Mouse (Mus musculus) neural tube, embryonic 15.5 days (tissue): ENCODE results near the gene H2-DMa. TPM values are rescaled to one million over a fixed set of nuclear protein-coding genes. Genes with fewer than 3 reads are reported as not detected.

ENCODE experiments used
- ATAC-seq: fragments of 200-750 bp; cut with Nextera tagmentation; 2 replicates; pipeline ENCODE4 v1.8.0; 2017; ENCODE audit warnings: mild to moderate bottlenecking, moderate TSS enrichment, moderate library complexity; ENCODE audit not compliant: low FRiP score
- H3K27ac ChIP-seq: fragments of 300-500 bp; sonication (generic); replicated peaks from 2 replicates; pipeline ENCODE4 v1.5.1; 2015; ENCODE audit warnings: mild to moderate bottlenecking, inconsistent platforms
- H3K27me3 ChIP-seq: fragments of 300-500 bp; sonication (generic); replicated peaks from 2 replicates; pipeline ENCODE4 v1.6.1; 2015; ENCODE audit warnings: inconsistent platforms
- H3K36me3 ChIP-seq: fragments of 300-500 bp; sonication (generic); 2 replicates; pipeline ENCODE4 v1.6.1; 2015; ENCODE audit warnings: inconsistent platforms
- H3K4me1 ChIP-seq: fragments of 300-500 bp; sonication (generic); 2 replicates; pipeline ENCODE4 v1.6.1; 2015; ENCODE audit warnings: inconsistent platforms
- H3K4me2 ChIP-seq: fragments of 300-500 bp; sonication (generic); 2 replicates; pipeline ENCODE4 v1.6.1; 2015; ENCODE audit warnings: inconsistent platforms, mild to moderate bottlenecking, moderate library complexity
- H3K4me3 ChIP-seq: fragments of 300-500 bp; sonication (generic); replicated peaks from 2 replicates; pipeline ENCODE4 v1.5.1; 2015; ENCODE audit warnings: mild to moderate bottlenecking, inconsistent platforms
- H3K9ac ChIP-seq: fragments of 300-500 bp; sonication (generic); replicated peaks from 2 replicates; pipeline ENCODE4 v1.6.1; 2015; ENCODE audit warnings: mild to moderate bottlenecking, inconsistent platforms
- H3K9me3 ChIP-seq: fragments of 300-500 bp; sonication (generic); replicated peaks from 2 replicates; pipeline ENCODE4 v1.6.1; 2016; ENCODE audit warnings: inconsistent platforms
- WGBS: fragments of 180-500 bp; shearing (Covaris S2); methylation state at CpG from one replicate; pipeline ENCODE4 v1.1.7; 2015; ENCODE audit warnings: mixed read lengths; 5-methylcytosine and 5-hydroxymethylcytosine counted together
- polyA plus RNA-seq: library from polyadenylated mRNA; unstranded; fragments of >200 nt; fragmentation: Nextera tagmentation; extraction: Ambion mirVana; gene quantifications from 2 replicates; pipeline ENCODE4 v1.2.1, GENCODE M21; 2015

Gene H2-DMa
- polyA plus RNA-seq, 1 experiment from 2014 or later: 19.8 TPM

GRCm38 (mm10) chr17:34092197-34092875 is 27.0 kb upstream of the H2-DMa start, which contains the start of gene H2-Oa:
Gene H2-Oa (plus strand): TSS chr17:34092340.
- Histone ChIP-seq H3K27ac (no peak within 1 kb of the TSS), H3K4me1 (no peaks in the 10 kb centered on the region), H3K4me3 (no peak within 1 kb of the TSS), H3K36me3 (no peaks in the 10 kb centered on the region), H3K4me2 (no peak within 1 kb of the TSS), H3K27me3 (no peaks in the 10 kb centered on the region), H3K9ac (no peak within 1 kb of the TSS), H3K9me3 (no peaks in the 10 kb centered on the region)
- 43% methylated on average over 11 of the region's 11 CpGs for WGBS
- ATAC-seq: no peak

DNA sequence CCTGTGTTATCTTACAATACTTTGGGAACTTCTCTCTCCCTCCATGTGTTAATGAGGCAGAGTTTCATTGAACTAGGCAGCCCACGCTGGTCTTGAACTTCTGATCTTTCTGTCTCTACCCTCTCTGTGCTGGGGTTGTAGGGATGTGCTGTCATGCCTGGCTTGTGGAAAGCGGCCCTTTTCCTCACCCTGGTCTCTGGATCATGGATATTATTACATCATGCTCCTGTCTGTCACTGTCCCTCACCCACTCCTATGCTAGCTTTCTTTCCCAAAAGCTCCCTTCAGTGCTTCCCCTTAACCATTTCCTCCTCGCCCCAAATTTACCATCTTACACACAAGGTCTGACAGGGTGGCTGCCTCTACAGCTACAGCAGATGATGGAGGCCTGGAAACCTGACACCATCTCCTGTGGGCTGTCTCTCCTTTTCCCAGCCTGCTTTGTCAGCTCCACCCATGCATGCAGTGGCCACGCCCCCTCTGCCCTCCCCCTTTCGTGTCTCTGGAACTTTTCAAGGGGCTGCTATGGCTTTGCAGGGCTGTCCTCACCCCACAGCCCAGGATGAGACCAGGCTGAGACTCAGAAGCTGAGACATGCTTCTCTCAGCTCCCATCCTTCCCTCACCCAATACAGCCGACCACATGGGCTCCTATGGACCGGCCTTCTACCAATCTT is 26.0 kb upstream of the H2-DMa start:
- WGBS: 35% methylated on average over 7 of the region's 7 CpGs

GRCm38 (mm10) chr17:34094283-34095035 is 24.9 kb upstream of the H2-DMa start:
- Histone ChIP-seq H3K27me3 (no peaks in the 10 kb centered on the region), H3K4me1 (no peaks in the 10 kb centered on the region), H3K4me3 (no peak overlapping the region), H3K9ac (no peak overlapping the region), H3K36me3 (no peaks in the 10 kb centered on the region), H3K27ac (no peak overlapping the region), H3K9me3 (no peaks in the 10 kb centered on the region), H3K4me2 (no peak overlapping the region)
- WGBS: 85% methylated on average over 27 of the region's 27 CpGs
- no peak for ATAC-seq

More for the DNA sequence above, 26.0 kb upstream of the H2-DMa start:
- ATAC-seq: no peak
- Histone ChIP-seq H3K4me1 (no peaks in the 10 kb centered on the region), H3K9me3 (no peaks in the 10 kb centered on the region), H3K27me3 (no peaks in the 10 kb centered on the region), H3K4me3 (no peak overlapping the region), H3K36me3 (no peaks in the 10 kb centered on the region), H3K9ac (no peak overlapping the region), H3K27ac (no peak overlapping the region), H3K4me2 (no peak overlapping the region)

- no peaks in the 10 kb centered on the region for H3K36me3 ChIP-seq
- no peak overlapping the region for H3K4me3 ChIP-seq
- no peak for ATAC-seq
- H3K27ac ChIP-seq: no peak overlapping the region
- H3K27me3 ChIP-seq: no peaks in the 10 kb centered on the region
- H3K9me3 ChIP-seq: no peaks in the 10 kb centered on the region
- peaks cover under 1% of the 10 kb centered on the region for H3K4me1 ChIP-seq
- no peak overlapping the region for H3K4me2 ChIP-seq
- WGBS: 78% methylated on average over 3 of the region's 3 CpGs
- no peak overlapping the region for H3K9ac ChIP-seq
Observed at GRCm38 (mm10) chr17:34096497-34097010, 22.8 kb upstream of the H2-DMa start.

- Histone ChIP-seq H3K27ac (no peak overlapping the region), H3K4me2 (no peak overlapping the region), H3K27me3 (no peaks in the 10 kb centered on the region), H3K9ac (no peak overlapping the region), H3K4me3 (no peak overlapping the region), H3K9me3 (no peaks in the 10 kb centered on the region), H3K36me3 (no peaks in the 10 kb centered on the region), H3K4me1 (peaks cover 3% of the 10 kb centered on the region)
- WGBS: 68% methylated on average over 5 of the region's 5 CpGs
- no peak for ATAC-seq
Observed at GRCm38 (mm10) chr17:34097272-34097671, 22.1 kb upstream of the H2-DMa start.

- Histone ChIP-seq H3K27me3 (no peaks in the 10 kb centered on the region), H3K27ac (no peak overlapping the region), H3K9ac (no peak overlapping the region), H3K4me3 (no peak overlapping the region), H3K4me2 (no peak overlapping the region), H3K9me3 (no peaks in the 10 kb centered on the region), H3K4me1 (peaks cover 3% of the 10 kb centered on the region), H3K36me3 (no peaks in the 10 kb centered on the region)
- 63% methylated on average over 10 of the region's 10 CpGs for WGBS
- ATAC-seq: no peak
Observed at GRCm38 (mm10) chr17:34098709-34099479, 20.4 kb upstream of the H2-DMa start.

- no peaks in the 10 kb centered on the region for H3K36me3 ChIP-seq
- no peaks in the 10 kb centered on the region for H3K27me3 ChIP-seq
- WGBS: 44% methylated on average over 5 of the region's 5 CpGs
- no peak for ATAC-seq
- H3K27ac ChIP-seq: no peak overlapping the region
- H3K9me3 ChIP-seq: no peaks in the 10 kb centered on the region
- no peak overlapping the region for H3K4me2 ChIP-seq
- peaks cover 3% of the 10 kb centered on the region for H3K4me1 ChIP-seq
- H3K9ac ChIP-seq: no peak overlapping the region
- H3K4me3 ChIP-seq: no peak overlapping the region
Observed at GRCm38 (mm10) chr17:34099531-34099930, 19.8 kb upstream of the H2-DMa start.

DNA sequence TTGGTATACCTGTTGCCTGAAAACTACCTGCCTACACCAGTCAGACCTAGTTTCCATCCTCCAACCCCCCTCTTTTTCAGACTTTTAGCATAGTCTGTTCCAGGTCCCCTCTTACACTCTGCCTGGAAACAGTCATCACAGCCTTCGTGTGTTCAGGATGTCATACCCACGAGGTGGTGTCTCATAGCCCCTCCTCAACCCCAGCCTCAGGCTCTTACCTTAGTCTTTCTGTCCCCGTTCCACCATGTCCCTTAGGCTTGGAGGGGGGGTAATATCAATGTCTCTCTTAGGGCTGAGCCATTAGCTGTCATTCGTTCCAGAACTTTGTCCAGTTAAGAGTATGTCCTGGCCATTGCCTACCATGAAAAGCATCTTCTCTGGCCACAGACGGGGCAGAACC is 18.2 kb upstream of the H2-DMa start:
- Histone ChIP-seq H3K27me3 (no peaks in the 10 kb centered on the region), H3K4me2 (no peak overlapping the region), H3K9ac (no peak overlapping the region), H3K4me1 (peaks cover 3% of the 10 kb centered on the region), H3K27ac (no peak overlapping the region), H3K4me3 (no peak overlapping the region), H3K9me3 (no peaks in the 10 kb centered on the region), H3K36me3 (no peaks in the 10 kb centered on the region)
- whole genome bisulfite sequencing: 31% methylated on average over 5 of the region's 5 CpGs
- ATAC-seq: peak; percentile 14; the same call in 1 of the 2 replicates

DNA sequence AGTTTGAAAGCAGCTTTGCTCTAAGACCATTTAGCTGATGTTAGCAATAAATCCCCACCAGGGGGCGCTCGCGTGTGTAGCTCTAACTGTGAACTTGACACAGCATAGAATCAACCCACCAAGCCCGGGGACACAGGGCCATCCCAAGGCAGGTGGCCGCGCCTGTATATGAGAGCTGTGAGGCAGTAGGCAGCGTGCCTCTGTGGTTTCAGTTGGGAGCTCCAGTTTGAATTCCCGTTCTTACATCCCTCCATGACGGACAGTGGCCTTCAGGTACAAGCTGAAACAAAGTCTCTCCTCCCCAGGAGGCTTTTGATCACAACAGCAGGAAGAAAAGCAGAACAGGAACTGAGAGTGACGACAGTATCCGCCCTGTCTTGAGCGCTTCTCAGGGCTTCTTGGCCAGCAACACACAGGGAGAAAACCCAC is 17.7 kb upstream of the H2-DMa start:
- 5% methylated on average over 12 of the region's 12 CpGs for WGBS
- peak overlapping the region; percentile 44 for H3K4me2 ChIP-seq
- no peaks in the 10 kb centered on the region for H3K36me3 ChIP-seq
- ATAC-seq: peak; percentile 72; the same call in 1 of the 2 replicates
- H3K27ac ChIP-seq: no peak overlapping the region
- no peak overlapping the region for H3K9ac ChIP-seq
- H3K9me3 ChIP-seq: no peaks in the 10 kb centered on the region
- H3K4me1 ChIP-seq: peaks cover 3% of the 10 kb centered on the region
- H3K4me3 ChIP-seq: 0 out of 2 replicates have a peak overlapping the region, but pooled peaks have one; percentile 15
- H3K27me3 ChIP-seq: no peaks in the 10 kb centered on the region

DNA sequence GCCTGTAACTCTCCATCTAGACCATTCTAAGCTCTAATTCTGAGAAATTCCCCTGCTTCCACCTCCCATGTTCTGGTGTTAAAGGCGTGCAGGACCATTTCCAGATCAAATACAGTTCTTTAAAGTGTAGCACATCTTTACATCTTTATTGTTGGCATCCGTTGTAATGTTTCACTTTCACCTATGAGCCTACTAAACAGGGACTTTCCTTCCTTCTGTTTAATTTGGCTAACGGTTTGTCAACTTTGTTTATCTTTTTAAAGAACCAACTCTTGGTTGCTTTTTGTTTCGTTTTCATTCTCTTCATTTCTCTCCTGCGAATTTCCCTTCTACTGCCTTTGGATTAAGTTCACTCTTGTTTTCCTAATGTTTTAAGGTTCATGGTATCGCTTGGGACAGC is 16.5 kb upstream of the H2-DMa start:
- Histone ChIP-seq H3K4me2 (no peak overlapping the region), H3K9me3 (no peaks in the 10 kb centered on the region), H3K4me1 (peaks cover 3% of the 10 kb centered on the region), H3K9ac (no peak overlapping the region), H3K27me3 (no peaks in the 10 kb centered on the region), H3K27ac (no peak overlapping the region), H3K4me3 (no peak overlapping the region), H3K36me3 (no peaks in the 10 kb centered on the region)
- 87% methylated on average over 6 of the region's 6 CpGs for WGBS
- no peak for ATAC-seq

DNA sequence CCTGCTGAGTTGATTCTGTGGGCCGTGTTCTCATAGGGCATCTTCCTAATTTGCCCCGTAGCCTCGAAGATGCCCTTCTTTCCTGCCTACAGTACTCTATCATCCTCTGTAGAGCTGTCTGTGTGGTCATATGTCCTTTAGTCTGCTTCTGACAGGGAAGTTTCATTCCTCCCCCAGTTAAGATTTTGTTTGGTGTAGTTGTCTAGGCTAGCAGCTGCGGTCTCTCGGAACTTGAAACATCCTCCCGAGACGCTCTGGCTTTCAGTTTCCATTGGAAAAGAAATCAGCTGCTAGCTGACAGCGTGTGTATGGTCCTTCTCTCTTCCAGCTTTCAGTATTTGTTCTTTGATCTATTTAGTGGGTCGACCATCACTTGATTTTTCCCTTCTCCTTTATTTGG is 14.5 kb upstream of the H2-DMa start:
- H3K36me3 ChIP-seq: peaks cover 8% of the 10 kb centered on the region; the same call in 1 of the 2 replicates
- ATAC-seq: no peak
- no peak overlapping the region for H3K4me3 ChIP-seq
- H3K4me2 ChIP-seq: no peak overlapping the region
- peaks cover 3% of the 10 kb centered on the region for H3K4me1 ChIP-seq
- H3K27me3 ChIP-seq: no peaks in the 10 kb centered on the region
- 87% methylated on average over 9 of the region's 9 CpGs for whole genome bisulfite sequencing
- no peaks in the 10 kb centered on the region for H3K9me3 ChIP-seq
- H3K27ac ChIP-seq: no peak overlapping the region
- H3K9ac ChIP-seq: no peak overlapping the region
